Comparison of ENCODE assay signal across 7 mouse cellular contexts in the genomic region with DNA sequence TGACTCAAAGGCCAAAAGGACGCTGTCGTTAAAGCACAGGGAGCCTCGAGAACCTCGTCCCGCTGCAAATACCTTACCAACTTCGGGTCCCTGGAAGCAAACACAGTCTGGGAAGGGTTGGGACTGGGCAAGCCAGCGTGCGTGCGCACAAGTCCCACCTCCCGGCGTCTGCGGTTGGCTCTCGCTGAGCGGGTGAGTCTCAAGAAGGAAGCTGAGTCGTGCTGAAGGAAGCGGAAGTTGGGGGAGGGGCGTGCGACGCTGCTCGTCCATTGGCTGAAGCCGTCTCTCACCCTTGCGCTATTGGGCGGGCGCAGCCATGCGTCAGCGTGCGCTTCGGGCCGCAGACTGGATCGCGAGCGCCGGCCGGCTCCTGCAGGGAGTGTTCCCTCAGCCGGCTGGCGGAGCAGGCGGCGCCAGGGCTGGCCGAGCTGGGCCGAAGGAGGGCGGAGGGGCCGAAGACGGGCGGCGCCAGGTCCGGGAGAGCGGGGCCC. TPM values are rescaled to one million over a fixed set of nuclear protein-coding genes. Genes with fewer than 3 reads are reported as not detected.
DNase-seq lines count a peak whose midpoint lies in the region; ATAC-seq lines count a peak whose summit lies in the region.

A gene (plus strand): TSS at position 366 of the 491 bp plus-strand sequence.

- H3K9ac ChIP-seq in embryonic facial prominence, embryonic 11.5 days (replicated peaks; ENCODE audit: low read length), result peak within 1 kb of the TSS; percentile 74
- peak within 1 kb of the TSS; percentile 90 for H3K9ac ChIP-seq in midbrain, embryonic 13.5 days (replicated peaks)

- H3K4me3 ChIP-seq in embryonic facial prominence, embryonic 11.5 days (ENCODE audit: low read depth, low read length), result peak within 1 kb of the TSS; percentile 74
- peak within 1 kb of the TSS; percentile 81 for H3K4me3 ChIP-seq in limb, embryonic 10.5 days
- peak within 1 kb of the TSS; percentile 90 for H3K4me3 ChIP-seq in midbrain, embryonic 13.5 days (replicated peaks)

- H3K9me3 ChIP-seq in embryonic facial prominence, embryonic 11.5 days (replicated peaks; ENCODE audit: control insufficient read depth, low read length), result no peaks in the 10 kb centered on the region
- no peaks in the 10 kb centered on the region for H3K9me3 ChIP-seq in limb, embryonic 10.5 days (replicated peaks)
- H3K9me3 ChIP-seq in midbrain, embryonic 13.5 days, result no peaks in the 10 kb centered on the region

- H3K4me1 ChIP-seq in embryonic facial prominence, embryonic 11.5 days (ENCODE audit: control insufficient read depth, insufficient read depth, low read length), result no peaks in the 10 kb centered on the region
- peaks cover 12% of the 10 kb centered on the region for H3K4me1 ChIP-seq in limb, embryonic 10.5 days
- H3K4me1 ChIP-seq in midbrain, embryonic 13.5 days (replicated peaks), result peaks cover 29% of the 10 kb centered on the region

- ATAC-seq in embryonic facial prominence, embryonic 11.5 days (replicated peaks; ENCODE audit: insufficient number of reproducible peaks, low FRiP score, low TSS enrichment, low read depth), result peak; percentile 100
- peak; percentile 96 for ATAC-seq in granulocyte monocyte progenitor cell, adult 5-6 weeks (replicated peaks; ENCODE audit: poor library complexity, severe bottlenecking)
- ATAC-seq in midbrain, embryonic 13.5 days, result peak; percentile 100

- H3K27ac ChIP-seq in embryonic facial prominence, embryonic 11.5 days (replicated peaks; ENCODE audit: low read depth, low read length), result peak within 1 kb of the TSS; percentile 74
- peak within 1 kb of the TSS; percentile 87 for H3K27ac ChIP-seq in limb, embryonic 10.5 days
- peak within 1 kb of the TSS; percentile 93 for H3K27ac ChIP-seq in midbrain, embryonic 13.5 days

- H3K36me3 ChIP-seq in embryonic facial prominence, embryonic 11.5 days (replicated peaks; ENCODE audit: control insufficient read depth, insufficient read depth, low read depth, low read length), result no peaks in the 10 kb centered on the region; the same call in 1 of the 2 replicates
- peaks cover 4% of the 10 kb centered on the region for H3K36me3 ChIP-seq in limb, embryonic 10.5 days
- H3K36me3 ChIP-seq in midbrain, embryonic 13.5 days, result 0 out of 2 replicates have a peak, but pooled peaks cover 3% of the 10 kb centered on the region

- 0% methylated on average over 47 of the region's 47 CpGs for WGBS in embryonic facial prominence, embryonic 11.5 days
- WGBS in limb, embryonic 10.5 days, result under 1% methylated on average over 47 of the region's 47 CpGs
- WGBS in midbrain, embryonic 13.5 days, result under 1% methylated on average over 46 of the region's 47 CpGs

- peak within 1 kb of the TSS; percentile 46 for H3K4me2 ChIP-seq in embryonic facial prominence, embryonic 11.5 days (ENCODE audit: low read depth, low read length)
- H3K4me2 ChIP-seq in midbrain, embryonic 13.5 days (replicated peaks), result peak within 1 kb of the TSS; percentile 84

- DNase-seq in adrenal gland, postnatal 14 days, result peak; percentile 100
- peak; percentile 100 for DNase-seq in embryonic facial prominence, embryonic 11.5 days (ENCODE audit: low spot score)
- DNase-seq in kidney, adult 11 months, result peak; percentile 100
- peak; percentile 96 for DNase-seq in limb, embryonic 10.5 days (ENCODE audit: low spot score)
- peak; percentile 96 for DNase-seq in spleen, adult 12 weeks (ENCODE audit: low spot score)

- no peaks in the 10 kb centered on the region for H3K27me3 ChIP-seq in embryonic facial prominence, embryonic 11.5 days (ENCODE audit: control insufficient read depth, insufficient read depth, low read length)
- H3K27me3 ChIP-seq in limb, embryonic 10.5 days (ENCODE audit: low read depth, poor library complexity, severe bottlenecking), result no peaks in the 10 kb centered on the region
- no peaks in the 10 kb centered on the region for H3K27me3 ChIP-seq in midbrain, embryonic 13.5 days

RNA-seq across cellular contexts. Expression of the gene that starts here (rescaled TPM):
- total RNA-seq in adrenal gland, postnatal 14 days (2021), result 55.7 and 60.6 TPM in 2 replicates
- polyA plus RNA-seq in embryonic facial prominence, embryonic 11.5 days (2014; fragmentation: Nextera tagmentation; extraction: Ambion mirVana), result 22.9 and 27.4 TPM in 2 replicates
- 18.9 and 29.0 TPM in 2 replicates for total RNA-seq in granulocyte monocyte progenitor cell, adult 5-6 weeks (2014; fragmentation: Nextera tagmentation)
- total RNA-seq in granulocyte monocyte progenitor cell, adult 5-6 weeks (2017), result 31.5 and 44.2 TPM in 2 replicates
- 17.5 and 22.2 TPM in 2 replicates for polyA plus RNA-seq in limb, embryonic 10.5 days (2016; fragmentation: Nextera tagmentation; extraction: Ambion mirVana)
- polyA plus RNA-seq in midbrain, embryonic 13.5 days (2015; fragmentation: Nextera tagmentation; extraction: Ambion mirVana), result 47.4 and 50.4 TPM in 2 replicates

Comparison
In these comparisons a context has a peak if more than half of its experiments do, and no peak if none do; other contexts are left out.
1. Peak in every context shown above with its lines: DNase-seq, ATAC-seq, H3K4me3 ChIP-seq and H3K27ac ChIP-seq.